ENCODE assay signal across 21 mouse cellular contexts in the genomic region with DNA sequence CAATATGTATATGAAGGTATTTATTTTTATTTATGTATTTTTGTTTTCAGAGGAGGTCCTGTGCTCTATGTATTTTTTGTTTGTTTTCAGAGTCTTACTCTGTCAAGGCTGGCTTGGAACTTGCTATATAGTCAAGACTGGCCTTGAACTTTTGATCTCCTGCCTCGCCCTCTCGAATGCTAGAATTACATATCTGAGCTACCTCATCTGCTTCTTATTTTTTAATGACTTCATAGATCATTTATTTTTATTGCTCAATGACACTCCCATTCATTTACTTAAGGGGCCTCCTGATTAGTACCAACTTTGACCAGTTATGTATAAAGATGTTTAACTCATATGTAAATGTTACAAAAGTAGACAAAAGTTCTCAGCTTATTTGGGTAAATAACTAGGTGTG.
"Had no signal": no experiment of that assay in that cellular context is flagged by ENCODE, and none has a peak within 500 bp of the region (broad histone marks: within the 10 kb centered on the region; RNA-seq: fewer than 3 reads in every experiment).

No protein-coding gene starts in this region.

- H3K27me3 ChIP-seq: heart, embryonic 12.5 days; hindbrain, embryonic 13.5 days; hindbrain, embryonic 15.5 days; limb, embryonic 12.5 days; liver, embryonic 13.5 days had no signal

- H3K9ac ChIP-seq: heart, embryonic 12.5 days; hindbrain, embryonic 13.5 days; hindbrain, embryonic 15.5 days; limb, embryonic 12.5 days; liver, embryonic 13.5 days had no signal

- H3K27ac ChIP-seq: heart, embryonic 10.5 days; hindbrain, embryonic 13.5 days; hindbrain, embryonic 15.5 days; hindbrain, postnatal 0 days; layer of hippocampus, adult 2 months; left cerebral cortex, adult 2 months; limb, embryonic 10.5 days; limb, embryonic 12.5 days; liver, embryonic 13.5 days had no signal

- DNase-seq: gastrocnemius, postnatal 14 days; gastrocnemius, postnatal 36 days; heart, adult 18-20 months; heart, postnatal 10 days; kidney, adult 18-20 months; kidney, adult 8-10 months; kidney, postnatal 10 days; kidney, postnatal 25 days; kidney, postnatal 4 days; liver; liver, embryonic 13.5 days had no signal

- ATAC-seq: hindbrain, postnatal 0 days had no signal

- H3K9me3 ChIP-seq: heart, embryonic 10.5 days; heart, embryonic 12.5 days; hindbrain, embryonic 13.5 days; hindbrain, embryonic 15.5 days; limb, embryonic 10.5 days; limb, embryonic 12.5 days; liver, embryonic 13.5 days had no signal

- H3K4me3 ChIP-seq: heart, embryonic 10.5 days; heart, embryonic 12.5 days; hindbrain, embryonic 13.5 days; hindbrain, embryonic 15.5 days; layer of hippocampus, adult 2 months; left cerebral cortex, adult 2 months; limb, embryonic 10.5 days; limb, embryonic 12.5 days; liver, embryonic 13.5 days had no signal

- H3K4me2 ChIP-seq: heart, embryonic 12.5 days; hindbrain, embryonic 13.5 days; hindbrain, embryonic 15.5 days; limb, embryonic 12.5 days; liver, embryonic 11.5 days; liver, embryonic 13.5 days had no signal
